Mouse (Mus musculus): ENCODE data around the gene Ccdc65. TPM values are rescaled to one million over a fixed set of nuclear protein-coding genes. Genes with fewer than 3 reads are reported as not detected.

The Ccdc65 gene
- total RNA-seq, 2 experiments from 2014 or later: 13.6 to 14.5 TPM

GRCm38 (mm10) chr15:98771813-98772425 is 63.9 kb downstream of the Ccdc65 start:
- intact Hi-C loops (cut with DNase I): no loop called here
- DNase-seq (ENCODE audit: extremely low spot score in 1 of 2, low spot score in 2 of 2): no peak

DNA sequence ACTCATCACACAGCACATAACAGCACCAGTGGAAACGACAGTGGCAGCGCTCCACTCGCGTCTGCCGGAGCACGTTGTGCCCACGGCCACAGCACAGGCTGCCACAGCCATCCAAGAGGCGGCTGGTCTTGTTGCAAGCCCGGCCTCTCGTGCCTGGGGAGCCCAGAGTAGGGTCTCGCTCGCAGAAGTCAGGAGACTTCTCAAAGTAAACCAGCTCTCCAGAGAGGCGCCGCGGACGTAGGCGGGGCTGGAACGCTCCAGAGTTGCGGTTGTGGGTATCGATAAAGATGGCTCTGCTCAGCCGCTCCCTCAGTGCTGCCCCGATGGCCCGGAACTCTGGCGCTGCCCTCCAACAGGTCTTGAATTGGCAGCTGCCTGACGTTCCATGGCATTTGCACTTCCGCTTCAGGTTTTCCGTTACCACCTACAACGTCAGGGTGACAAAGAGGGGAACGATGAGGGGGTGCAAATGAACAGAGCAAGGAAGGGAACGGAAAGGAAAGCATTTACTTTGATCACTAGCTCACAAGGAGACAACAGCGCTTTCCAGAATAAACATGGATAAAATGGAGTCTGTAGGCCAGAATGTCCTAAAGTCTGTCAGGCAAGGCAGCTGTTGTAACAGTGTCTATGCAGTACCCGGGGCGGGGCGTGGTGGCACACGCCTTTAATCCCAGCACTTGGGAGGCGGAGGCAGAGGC is 64.7 kb downstream of the Ccdc65 start:
- DNase-seq (ENCODE audit: extremely low spot score in 1 of 2, low spot score in 2 of 2): peak in 1 of 2 experiments; percentile 38
- intact Hi-C loops (cut with DNase I): no loop called here

Other genes starting within 250 kb of the Ccdc65 start
- gene OR5BS1P, start 238.3 kb upstream of the Ccdc65 start, total RNA-seq (2021): not detected
- gene Lalba, start 225.5 kb upstream of the Ccdc65 start, total RNA-seq (2021): not detected
- not detected for gene Olfr279, start 215.8 kb upstream of the Ccdc65 start, total RNA-seq (2021)
- gene Kansl2, start 173.9 kb upstream of the Ccdc65 start, total RNA-seq (2021): 10 to 100 TPM; 62.2 to 64.0 TPM
- 10 to 100 TPM; 42.0 to 50.2 TPM for gene Ccnt1, start 137.3 kb upstream of the Ccdc65 start, total RNA-seq (2021)
- gene 4930415O20Rik, start 137.2 kb upstream of the Ccdc65 start, total RNA-seq (2021): not detected
- gene Adcy6, start 98.1 kb upstream of the Ccdc65 start, total RNA-seq (2021): 10 to 100 TPM; 37.1 to 38.1 TPM
- 100 to 1,000 TPM; 173 to 185 TPM for gene Cacnb3, start 77.4 kb upstream of the Ccdc65 start, total RNA-seq (2021)
- gene Ddx23, start 45.3 kb upstream of the Ccdc65 start, total RNA-seq (2021): 10 to 100 TPM; 55.8 to 58.2 TPM
- 10 to 100 TPM; 68.6 to 70.1 TPM for gene Rnd1, start 30.7 kb upstream of the Ccdc65 start, total RNA-seq (2021)
- 1 to 10 TPM; 2.2 TPM for gene Fkbp11, start 20.0 kb downstream of the Ccdc65 start, total RNA-seq (2021)
- 100 to 1,000 TPM; 651 to 661 TPM for gene Arf3, start 55.0 kb downstream of the Ccdc65 start, total RNA-seq (2021)
- under 1 TPM; 0.63 to 0.64 TPM for gene Wnt10b, start 69.9 kb downstream of the Ccdc65 start, total RNA-seq (2021)
- not detected for gene Wnt1, start 81.7 kb downstream of the Ccdc65 start, total RNA-seq (2021)
- 100 to 1,000 TPM; 285 to 294 TPM for gene Ddn, start 101.3 kb downstream of the Ccdc65 start, total RNA-seq (2021)
- gene Prkag1, start 123.3 kb downstream of the Ccdc65 start, total RNA-seq (2021): 10 to 100 TPM; 41.7 to 44.6 TPM
- 10 to 100 TPM; 62.4 to 64.3 TPM for gene Kmt2d, start 163.0 kb downstream of the Ccdc65 start, total RNA-seq (2021)
- gene Rhebl1, start 186.3 kb downstream of the Ccdc65 start, total RNA-seq (2021): 10 to 100 TPM; 11.2 to 14.1 TPM
- gene Dhh, start 190.3 kb downstream of the Ccdc65 start, total RNA-seq (2021): under 1 TPM; 0.16 to 0.47 TPM
- 10 to 100 TPM; 15.4 to 21.6 TPM for gene Lmbr1l, start 210.0 kb downstream of the Ccdc65 start, total RNA-seq (2021)
- gene Tuba1b, start 226.4 kb downstream of the Ccdc65 start, total RNA-seq (2021): 1,000 to 10,000 TPM in 1 of 2 experiments, 100 to 1,000 TPM in 1; 986 to 1,032 TPM
- gene Gm49450, start 245.3 kb downstream of the Ccdc65 start, total RNA-seq (2021): not detected
- 1,000 to 10,000 TPM; 4,375 to 4,691 TPM for gene Tuba1a, start 245.5 kb downstream of the Ccdc65 start, total RNA-seq (2021)

Data from left cerebral cortex, postnatal 10 days (tissue).